Mouse (Mus musculus): Measurements from ENCODE around the gene Myom3. TPM values are rescaled to one million over a fixed set of nuclear protein-coding genes. Genes with fewer than 3 reads are reported as not detected.
A peak's percentile ranks its signal among the peaks of the same experiment; 100 is the strongest.

The Myom3 gene
- total and polyA plus RNA-seq, 3 experiments, result 0.61 to 1.5 (median 1.4) TPM

DNA sequence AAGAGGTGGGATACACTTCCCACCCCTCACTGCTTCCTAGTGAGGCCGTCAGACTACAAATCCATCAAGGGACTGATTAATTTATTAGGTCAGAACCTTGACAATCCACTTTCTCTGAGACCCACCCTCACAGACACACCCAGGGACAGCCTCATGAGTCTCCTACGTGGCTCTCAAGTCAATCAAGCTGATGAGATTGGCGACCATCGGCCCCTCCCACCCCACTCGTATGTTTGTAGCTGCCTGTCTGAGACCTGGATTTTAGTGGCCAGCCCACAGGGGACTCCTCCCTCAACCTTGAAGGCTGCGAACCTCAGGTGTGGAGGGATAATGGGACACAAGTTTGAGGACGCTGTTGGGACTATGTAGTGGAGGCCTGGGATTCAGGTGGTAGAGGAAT, 20.4 kb upstream of the Myom3 start:
- H3K27ac ChIP-seq, result no peak overlapping the region
- DNase-seq, result no peak
- H3K9ac ChIP-seq (ENCODE audit: low read depth, low read length), result no peak overlapping the region
- TF ChIP-seq POLR2A (IDR thresholded peaks at IDR 0.05; ENCODE audit: insufficient read depth, low read depth, low read length), result no peak
- no peak for TF ChIP-seq EP300 (IDR thresholded peaks at IDR 0.05; ENCODE audit: insufficient read depth, low read depth, low read length)
- no peak for TF ChIP-seq CTCF (IDR thresholded peaks at IDR 0.05)
- H3K79me2 ChIP-seq (replicated peaks; ENCODE audit: control insufficient read depth, insufficient read depth, low read length), result no peaks in the 10 kb centered on the region
- 68% methylated on average over 7 of the region's 7 CpGs for WGBS
- no peaks in the 10 kb centered on the region for H3K27me3 ChIP-seq (ENCODE audit: control insufficient read depth, insufficient read depth, low read length)
- no peaks in the 10 kb centered on the region for H3K36me3 ChIP-seq (ENCODE audit: control insufficient read depth, insufficient read depth, low read length)
- H3K4me1 ChIP-seq (ENCODE audit: control insufficient read depth, insufficient read depth, low read length), result no peaks in the 10 kb centered on the region
- intact Hi-C loops (cut with DNase I), result no loop called here
- no peak overlapping the region for H3K4me3 ChIP-seq

GRCm38 (mm10) chr4:135739672-135740071, 19.8 kb upstream of the Myom3 start:
- intact Hi-C loops (cut with DNase I), result no loop called here
- Histone ChIP-seq H3K27ac (no peak overlapping the region), H3K4me1 (ENCODE audit: control insufficient read depth, insufficient read depth, low read length) (no peaks in the 10 kb centered on the region), H3K27me3 (ENCODE audit: control insufficient read depth, insufficient read depth, low read length) (no peaks in the 10 kb centered on the region), H3K36me3 (ENCODE audit: control insufficient read depth, insufficient read depth, low read length) (no peaks in the 10 kb centered on the region), H3K4me3 (no peak overlapping the region), H3K9ac (ENCODE audit: low read depth, low read length) (no peak overlapping the region), H3K79me2 (replicated peaks; ENCODE audit: control insufficient read depth, insufficient read depth, low read length) (no peaks in the 10 kb centered on the region)
- 96% methylated on average over 14 of the region's 14 CpGs for WGBS
- no peak for DNase-seq
- TF ChIP-seq POLR2A (IDR thresholded peaks at IDR 0.05; ENCODE audit: insufficient read depth, low read depth, low read length), result no peak
- no peak for TF ChIP-seq CTCF (IDR thresholded peaks at IDR 0.05)
- no peak for TF ChIP-seq EP300 (IDR thresholded peaks at IDR 0.05; ENCODE audit: insufficient read depth, low read depth, low read length)

GRCm38 (mm10) chr4:135743520-135743919, 16.0 kb upstream of the Myom3 start:
- intact Hi-C loops (cut with DNase I), result no loop called here
- 35% methylated on average over 6 of the region's 6 CpGs for WGBS
- no peaks in the 10 kb centered on the region for H3K79me2 ChIP-seq (replicated peaks; ENCODE audit: control insufficient read depth, insufficient read depth, low read length)
- peaks cover 2% of the 10 kb centered on the region; the same call in 1 of the 2 replicates for H3K4me1 ChIP-seq (ENCODE audit: control insufficient read depth, insufficient read depth, low read length)
- no peak overlapping the region for H3K4me3 ChIP-seq
- no peaks in the 10 kb centered on the region for H3K27me3 ChIP-seq (ENCODE audit: control insufficient read depth, insufficient read depth, low read length)
- no peak overlapping the region for H3K27ac ChIP-seq
- DNase-seq, result no peak
- TF ChIP-seq CTCF (IDR thresholded peaks at IDR 0.05) (no peak), POLR2A (IDR thresholded peaks at IDR 0.05; ENCODE audit: insufficient read depth, low read depth, low read length) (no peak), EP300 (IDR thresholded peaks at IDR 0.05; ENCODE audit: insufficient read depth, low read depth, low read length) (no peak)
- H3K9ac ChIP-seq (ENCODE audit: low read depth, low read length), result no peak overlapping the region
- no peaks in the 10 kb centered on the region for H3K36me3 ChIP-seq (ENCODE audit: control insufficient read depth, insufficient read depth, low read length)

GRCm38 (mm10) chr4:135744726-135745448, 14.6 kb upstream of the Myom3 start:
- H3K4me1 ChIP-seq (ENCODE audit: control insufficient read depth, insufficient read depth, low read length), result peaks cover 2% of the 10 kb centered on the region; the same call in 1 of the 2 replicates
- no peaks in the 10 kb centered on the region for H3K79me2 ChIP-seq (replicated peaks; ENCODE audit: control insufficient read depth, insufficient read depth, low read length)
- intact Hi-C loops (cut with DNase I), result no loop called here
- no peak for DNase-seq
- no peak overlapping the region for H3K4me3 ChIP-seq
- H3K36me3 ChIP-seq (ENCODE audit: control insufficient read depth, insufficient read depth, low read length), result no peaks in the 10 kb centered on the region
- peak overlapping the region; percentile 62 for H3K27ac ChIP-seq
- TF ChIP-seq CTCF (IDR thresholded peaks at IDR 0.05), result no peak
- no peak for TF ChIP-seq EP300 (IDR thresholded peaks at IDR 0.05; ENCODE audit: insufficient read depth, low read depth, low read length)
- no peak for TF ChIP-seq POLR2A (IDR thresholded peaks at IDR 0.05; ENCODE audit: insufficient read depth, low read depth, low read length)
- WGBS, result 54% methylated on average over 16 of the region's 16 CpGs
- no peaks in the 10 kb centered on the region for H3K27me3 ChIP-seq (ENCODE audit: control insufficient read depth, insufficient read depth, low read length)
- no peak overlapping the region for H3K9ac ChIP-seq (ENCODE audit: low read depth, low read length)

DNA sequence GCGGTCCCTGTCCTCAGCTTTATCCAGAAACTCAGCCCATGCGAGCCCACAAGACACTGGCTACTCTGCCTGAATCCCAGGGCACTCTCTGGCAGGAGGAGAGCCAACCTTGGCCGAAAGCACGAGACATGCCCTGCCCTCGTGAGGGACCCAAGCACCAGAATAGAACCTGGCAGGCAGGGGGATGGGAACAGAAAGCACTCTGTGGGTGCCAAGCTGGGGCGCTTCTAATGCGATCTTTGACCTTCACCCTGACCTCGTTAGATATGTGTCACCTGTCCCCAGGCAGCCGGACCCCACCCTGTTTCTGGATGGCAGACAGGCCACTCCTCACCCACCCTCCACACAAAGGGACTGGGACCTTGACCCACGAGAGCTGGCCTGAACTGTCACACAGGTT, 13.9 kb upstream of the Myom3 start:
- Histone ChIP-seq H3K4me3 (no peak overlapping the region), H3K27me3 (ENCODE audit: control insufficient read depth, insufficient read depth, low read length) (no peaks in the 10 kb centered on the region), H3K4me1 (ENCODE audit: control insufficient read depth, insufficient read depth, low read length) (peaks cover 2% of the 10 kb centered on the region; the same call in 1 of the 2 replicates), H3K27ac (peak overlapping the region; percentile 62), H3K36me3 (ENCODE audit: control insufficient read depth, insufficient read depth, low read length) (no peaks in the 10 kb centered on the region), H3K79me2 (replicated peaks; ENCODE audit: control insufficient read depth, insufficient read depth, low read length) (no peaks in the 10 kb centered on the region), H3K9ac (ENCODE audit: low read depth, low read length) (no peak overlapping the region)
- intact Hi-C loops (cut with DNase I), result no loop called here
- WGBS, result 59% methylated on average over 10 of the region's 10 CpGs
- peak; percentile 58 to 76 for DNase-seq
- TF ChIP-seq EP300 (IDR thresholded peaks at IDR 0.05; ENCODE audit: insufficient read depth, low read depth, low read length) (peak; percentile 89), CTCF (IDR thresholded peaks at IDR 0.05) (no peak), POLR2A (IDR thresholded peaks at IDR 0.05; ENCODE audit: insufficient read depth, low read depth, low read length) (0 out of 2 replicates have a peak, but pooled peaks have one; percentile 16)

GRCm38 (mm10) chr4:135750896-135751295, 8.6 kb upstream of the Myom3 start:
- H3K4me1 ChIP-seq (ENCODE audit: control insufficient read depth, insufficient read depth, low read length), result no peaks in the 10 kb centered on the region
- H3K27me3 ChIP-seq (ENCODE audit: control insufficient read depth, insufficient read depth, low read length), result no peaks in the 10 kb centered on the region
- intact Hi-C loops (cut with DNase I), result no loop called here
- no peak overlapping the region for H3K4me3 ChIP-seq
- no peak overlapping the region for H3K9ac ChIP-seq (ENCODE audit: low read depth, low read length)
- no peaks in the 10 kb centered on the region for H3K36me3 ChIP-seq (ENCODE audit: control insufficient read depth, insufficient read depth, low read length)
- H3K27ac ChIP-seq, result no peak overlapping the region
- H3K79me2 ChIP-seq (replicated peaks; ENCODE audit: control insufficient read depth, insufficient read depth, low read length), result no peaks in the 10 kb centered on the region
- DNase-seq, result no peak
- TF ChIP-seq POLR2A (IDR thresholded peaks at IDR 0.05; ENCODE audit: insufficient read depth, low read depth, low read length), result no peak
- no peak for TF ChIP-seq EP300 (IDR thresholded peaks at IDR 0.05; ENCODE audit: insufficient read depth, low read depth, low read length)
- no peak for TF ChIP-seq CTCF (IDR thresholded peaks at IDR 0.05)
- 78% methylated on average over 8 of the region's 8 CpGs for WGBS

Data from heart, adult 2 months (tissue).